Mouse (Mus musculus) Patski (cell line): ENCODE results near the gene Hoxa10. TPM values are rescaled to one million over a fixed set of nuclear protein-coding genes. Genes with fewer than 3 reads are reported as not detected.

Experiments used
- ATAC-seq: fragments of 100-300 bp; one replicate; pipeline ENCODE4 v1.8.0; 2021
- CTCF ChIA-PET: fragments of 350-600 bp; sonication (Branson Sonifier 250); formaldehyde crosslinking; loops from one replicate; lab custom pipeline; 2022; ENCODE audit warnings: inconsistent platforms; lab: Charles Lee
- POLR2A ChIA-PET: fragments of 350-600 bp; sonication (Branson Sonifier 250); formaldehyde crosslinking; loops from one replicate; lab custom pipeline; 2022; ENCODE audit warnings: antibody characterized with exemption, inconsistent platforms; lab: Charles Lee
- DNase-seq: peaks from one replicate; pipeline ENCODE4 v3.0.0-alpha.2; 2011; ENCODE audit warnings: low read depth, low spot score
- H3K27me3 ChIP-seq: fragments of 371-371 bp; one replicate; pipeline ENCODE4 v1.5.1; 2021
- CTCF ChIP-seq: fragments of 100-300 bp; IDR thresholded peaks from one replicate; pipeline ENCODE4 v1.5.1; 2021
- in situ Hi-C: fragments of 300-500 bp; cut with MboI; formaldehyde crosslinking; loops from 3 replicates; pipeline ENCODE4 v1.11.1; 2018; ENCODE audit warnings: low pct_unique_long_range_greater_than_20kb, mixed read lengths
- polyA plus RNA-seq: library from polyadenylated mRNA; unstranded; gene quantifications from one replicate; pipeline ENCODE4 v1.2.3, GENCODE M21; 2021

Hoxa10 gene
- polyA plus RNA-seq, 1 experiment from 2014 or later, result 104 TPM

GRCm38 (mm10) chr6:52272766-52273655 lies 32.4 kb upstream of the Hoxa10 start:
- H3K27me3 ChIP-seq, result peaks cover 2% of the 10 kb centered on the region
- POLR2A ChIA-PET, result no interaction called here
- ATAC-seq, result no peak
- in situ Hi-C loops, result loop anchor here (5.0 kb wide), 1 partner anchor 304 kb away; no protein-coding TSS in a partner anchor
- no peak for TF ChIP-seq CTCF
- CTCF ChIA-PET, result interaction anchor here (1.3 to 2.3 kb wide), 2 partner anchors 16 to 327 kb away, joined by 3 to 6 read pairs; no protein-coding TSS in a partner anchor
- no peak for DNase-seq

- ChIA-PET POLR2A (interaction anchor here (0.5 to 1.0 kb wide), 4 partner anchors 9 to 442 kb away, joined by 3 to 4 read pairs (median 3); partner anchors contain the start of gene Tax1bp1), CTCF (interaction anchor here (0.7 to 2.3 kb wide), 5 partner anchors 13 to 454 kb away, joined by 3 to 6 read pairs (median 5); no protein-coding TSS in a partner anchor)
- H3K27me3 ChIP-seq, result peaks cover 11% of the 10 kb centered on the region
- DNase-seq (no peak), ATAC-seq (peak; percentile 60)
- in situ Hi-C loops, result loop anchor here (5.0 kb wide), 1 partner anchor 307 kb away; no protein-coding TSS in a partner anchor
- peak; percentile 88 for TF ChIP-seq CTCF
These were observed 30.1 kb upstream of the Hoxa10 start for GRCm38 (mm10) chr6:52270494-52271480.

GRCm38 (mm10) chr6:52268756-52269155 lies 28.1 kb upstream of the Hoxa10 start:
- no peak for ATAC-seq
- in situ Hi-C loops, result no loop called here
- DNase-seq, result no peak
- CTCF ChIA-PET, result no interaction called here
- TF ChIP-seq CTCF, result no peak
- peaks cover 11% of the 10 kb centered on the region for H3K27me3 ChIP-seq
- POLR2A ChIA-PET, result no interaction called here

- in situ Hi-C loops, result no loop called here
- DNase-seq (no peak), ATAC-seq (no peak)
- H3K27me3 ChIP-seq, result peaks cover 11% of the 10 kb centered on the region
- ChIA-PET CTCF (no interaction called here), POLR2A (no interaction called here)
- TF ChIP-seq CTCF, result no peak
These were observed 27.7 kb upstream of the Hoxa10 start for GRCm38 (mm10) chr6:52268341-52268740.

GRCm38 (mm10) chr6:52267691-52268090 lies 27.0 kb upstream of the Hoxa10 start:
- H3K27me3 ChIP-seq, result peaks cover 11% of the 10 kb centered on the region
- no peak for DNase-seq
- POLR2A ChIA-PET, result no interaction called here
- in situ Hi-C loops, result no loop called here
- CTCF ChIA-PET, result no interaction called here
- TF ChIP-seq CTCF, result no peak
- ATAC-seq, result no peak

GRCm38 (mm10) chr6:52267221-52267620 lies 26.6 kb upstream of the Hoxa10 start:
- POLR2A ChIA-PET, result no interaction called here
- in situ Hi-C loops, result no loop called here
- H3K27me3 ChIP-seq, result peaks cover 11% of the 10 kb centered on the region
- ATAC-seq (no peak), DNase-seq (no peak)
- CTCF ChIA-PET, result interaction anchor here (0.7 kb wide), 1 partner anchor 10 kb away, joined by 4 read pairs; no protein-coding TSS in a partner anchor
- TF ChIP-seq CTCF, result no peak

- TF ChIP-seq CTCF, result no peak
- H3K27me3 ChIP-seq, result peaks cover 11% of the 10 kb centered on the region
- CTCF ChIA-PET, result interaction anchor here (0.7 kb wide), 1 partner anchor 9 kb away, joined by 4 read pairs; no protein-coding TSS in a partner anchor
- no peak for DNase-seq
- ATAC-seq, result no peak
- POLR2A ChIA-PET, result no interaction called here
- in situ Hi-C loops, result no loop called here
These were observed 26.0 kb upstream of the Hoxa10 start for GRCm38 (mm10) chr6:52266666-52266985.

- ATAC-seq (no peak), DNase-seq (no peak)
- TF ChIP-seq CTCF, result no peak
- H3K27me3 ChIP-seq, result peaks cover 11% of the 10 kb centered on the region
- in situ Hi-C loops, result no loop called here
- ChIA-PET POLR2A (no interaction called here), CTCF (no interaction called here)
These were observed 25.4 kb upstream of the Hoxa10 start for GRCm38 (mm10) chr6:52265913-52266665.

GRCm38 (mm10) chr6:52265306-52265912 lies 24.8 kb upstream of the Hoxa10 start:
- ATAC-seq (no peak), DNase-seq (no peak)
- in situ Hi-C loops, result no loop called here
- peaks cover 11% of the 10 kb centered on the region for H3K27me3 ChIP-seq
- POLR2A ChIA-PET, result no interaction called here
- no peak for TF ChIP-seq CTCF
- CTCF ChIA-PET, result no interaction called here
